Mouse (Mus musculus): Measurements from ENCODE around the gene Tubg1.

- TF ChIP-seq EP300 (IDR thresholded peaks at IDR 0.05; ENCODE audit: low read depth) = no peak
- TF ChIP-seq CTCF (IDR thresholded peaks at IDR 0.05; ENCODE audit: low read depth) = no peak
Observed at GRCm38 (mm10) chr11:101174389-101174745, 54.6 kb downstream of the Tubg1 start.

Measured in heart, postnatal 0 days (tissue).